Mouse (Mus musculus) lung, postnatal 0 days (tissue): ENCODE data around the gene Lep.

Experiments
- CTCF ChIP-seq: IDR thresholded peaks from 2 replicates; pipeline ENCODE4 v1.5.1; 2016; ENCODE audit warnings: antibody characterized with exemption, mild to moderate bottlenecking
- EP300 ChIP-seq: IDR thresholded peaks from 2 replicates; pipeline ENCODE4 v1.6.1; 2016; ENCODE audit warnings: antibody characterized with exemption, mild to moderate bottlenecking, control low read depth

DNA sequence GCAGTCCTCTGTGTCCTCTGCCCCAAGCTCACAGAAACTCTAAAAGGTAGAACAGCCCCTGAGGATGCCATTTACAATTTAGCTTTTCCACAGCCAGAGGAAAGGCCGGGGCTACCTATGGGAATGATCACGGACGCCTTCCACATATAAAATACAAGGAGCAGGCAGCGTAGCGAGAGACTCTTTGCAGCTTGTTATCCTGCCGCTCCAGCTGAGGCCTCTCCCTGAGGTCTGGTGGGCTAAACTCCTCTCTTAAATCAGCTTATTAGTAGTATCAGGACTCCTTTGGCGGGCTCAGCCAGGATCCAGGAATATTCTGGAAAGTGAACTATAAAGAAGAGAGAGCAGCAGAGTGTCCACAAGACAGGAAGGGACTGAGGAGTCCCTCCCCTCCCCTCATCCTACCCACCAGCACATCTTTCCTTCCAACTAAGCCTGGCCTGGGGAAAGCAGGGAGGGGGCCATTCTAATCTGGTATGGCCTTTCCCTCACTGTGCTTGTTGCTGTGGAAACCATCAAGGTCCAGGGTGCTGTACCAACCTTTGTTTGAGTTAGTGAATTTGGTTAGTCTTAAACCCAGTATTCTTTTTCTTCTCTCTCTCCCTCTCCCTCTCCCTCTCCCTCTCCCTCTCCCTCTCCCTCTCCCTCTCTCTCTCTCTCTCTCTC, 25.9 kb upstream of the Lep start:
- TF ChIP-seq CTCF: no peak
- TF ChIP-seq EP300: no peak
